Mouse (Mus musculus) midbrain, embryonic 13.5 days (tissue): ENCODE results near the gene Sbf2. TPM values are rescaled to one million over a fixed set of nuclear protein-coding genes. Genes with fewer than 3 reads are reported as not detected.
"Not testable (repeated sequence)": the region's sequence is repeated elsewhere in the genome, so short reads cannot be mapped to it uniquely, and the experiment has no call there.

ENCODE experiments used
- ATAC-seq: fragments of 200-750 bp; cut with Nextera tagmentation; 2 replicates; pipeline ENCODE4 v1.8.0; 2017; ENCODE audit warnings: mild to moderate bottlenecking, moderate TSS enrichment, moderate library complexity
- H3K27ac ChIP-seq: fragments of 300-500 bp; sonication (generic); 2 replicates; pipeline ENCODE4 v1.5.1; 2015; ENCODE audit warnings: inconsistent platforms, mild to moderate bottlenecking, moderate library complexity
- H3K27me3 ChIP-seq: fragments of 300-500 bp; sonication (generic); 2 replicates; pipeline ENCODE4 v1.6.1; 2015; ENCODE audit warnings: mild to moderate bottlenecking, inconsistent platforms
- H3K36me3 ChIP-seq: fragments of 300-500 bp; sonication (generic); 2 replicates; pipeline ENCODE4 v1.6.1; 2015; ENCODE audit warnings: mild to moderate bottlenecking, inconsistent platforms
- H3K4me1 ChIP-seq: fragments of 300-500 bp; sonication (generic); replicated peaks from 2 replicates; pipeline ENCODE4 v1.6.1; 2015; ENCODE audit warnings: inconsistent platforms
- H3K4me2 ChIP-seq: fragments of 300-500 bp; sonication (generic); replicated peaks from 2 replicates; pipeline ENCODE4 v1.6.1; 2015; ENCODE audit warnings: moderate library complexity, mild to moderate bottlenecking, inconsistent platforms
- H3K4me3 ChIP-seq: fragments of 300-500 bp; sonication (generic); replicated peaks from 2 replicates; pipeline ENCODE4 v1.5.1; 2015; ENCODE audit warnings: mild to moderate bottlenecking, inconsistent platforms
- H3K9ac ChIP-seq: fragments of 300-500 bp; sonication (generic); replicated peaks from 2 replicates; pipeline ENCODE4 v1.6.1; 2015; ENCODE audit warnings: mild to moderate bottlenecking, inconsistent platforms
- H3K9me3 ChIP-seq: fragments of 300-500 bp; sonication (generic); 2 replicates; pipeline ENCODE4 v1.6.1; 2016; ENCODE audit warnings: mild to moderate bottlenecking, inconsistent platforms
- WGBS: fragments of 180-500 bp; shearing (Covaris S2); methylation state at CpG from one replicate; pipeline ENCODE4 v1.1.7; 2015; 5-methylcytosine and 5-hydroxymethylcytosine counted together
- polyA plus RNA-seq: library from polyadenylated mRNA; unstranded; fragments of >200 nt; fragmentation: Nextera tagmentation; extraction: Ambion mirVana; gene quantifications from 2 replicates; pipeline ENCODE4 v1.2.1, GENCODE M21; 2015

The Sbf2 gene
- polyA plus RNA-seq, 1 experiment from 2014 or later, result 57.6 TPM

DNA sequence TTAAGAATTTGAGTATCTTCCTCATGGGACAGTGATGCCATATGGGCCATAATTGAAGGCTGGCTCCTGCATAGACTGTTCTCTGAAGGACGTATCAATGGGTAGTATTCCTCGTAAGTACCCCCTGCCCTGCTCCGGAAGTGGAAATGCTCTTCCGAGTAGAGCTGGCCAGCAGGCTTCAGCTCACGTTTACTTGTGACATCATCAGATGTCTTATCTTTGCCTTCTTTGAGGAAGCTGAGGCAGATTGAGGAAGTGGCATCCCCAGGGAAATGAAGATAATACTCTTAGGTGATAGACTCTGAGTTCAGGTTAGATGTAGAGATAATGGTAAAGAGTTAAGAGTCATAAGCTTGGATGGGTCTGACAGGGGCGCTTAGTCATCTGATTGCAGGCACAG lies 31.1 kb upstream of the Sbf2 start:
- WGBS, result 88% methylated on average over 6 of the region's 6 CpGs
- Histone ChIP-seq H3K9ac (no peak overlapping the region), H3K4me1 (no peaks in the 10 kb centered on the region), H3K4me3 (no peak overlapping the region), H3K27me3 (no peaks in the 10 kb centered on the region), H3K36me3 (no peaks in the 10 kb centered on the region), H3K4me2 (no peak overlapping the region), H3K9me3 (0 out of 2 replicates have a peak, but pooled peaks cover 4% of the 10 kb centered on the region), H3K27ac (no peak overlapping the region)
- ATAC-seq, result peak; percentile 40; the same call in 1 of the 2 replicates

DNA sequence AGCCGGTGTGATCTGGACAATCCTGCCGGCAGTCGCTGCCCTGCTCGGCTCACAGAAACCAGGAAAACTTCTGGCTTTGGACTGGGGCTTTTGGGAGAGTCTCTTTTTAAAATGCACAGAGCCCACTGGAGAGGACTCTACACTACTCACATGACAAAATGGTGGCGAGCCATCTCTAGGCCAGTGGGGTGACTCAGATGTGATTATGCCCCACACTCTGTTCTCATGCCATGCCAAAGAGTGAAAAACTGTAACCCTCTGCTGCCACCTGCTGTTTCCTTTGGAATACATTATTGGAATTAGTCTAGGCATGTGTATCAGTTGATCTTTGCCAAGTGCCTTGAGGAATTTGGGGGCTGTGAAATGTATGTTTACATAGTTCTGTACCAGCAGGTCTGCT lies 30.6 kb upstream of the Sbf2 start:
- 66% methylated on average over 5 of the region's 5 CpGs for WGBS
- H3K4me3 ChIP-seq, result no peak overlapping the region

DNA sequence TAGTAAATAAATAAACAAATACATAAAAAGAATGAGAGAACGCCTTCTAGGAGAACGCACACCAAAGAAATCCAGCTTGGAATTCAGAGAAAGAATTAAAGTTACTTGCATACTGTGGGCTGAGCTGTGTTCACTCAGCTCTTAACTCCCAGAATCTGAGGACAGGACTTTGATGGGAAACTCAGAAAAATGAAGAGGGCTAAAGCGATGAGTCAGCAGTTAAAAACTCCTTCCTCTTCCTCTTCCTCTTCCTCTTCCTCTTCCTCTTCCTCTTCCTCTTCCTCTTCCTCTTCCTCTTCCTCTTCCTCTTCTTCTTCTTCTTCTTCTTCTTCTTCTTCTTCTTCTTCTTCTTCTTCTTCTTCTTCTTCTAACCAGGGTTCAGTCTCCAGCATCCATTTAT lies 25.2 kb upstream of the Sbf2 start:
- H3K4me1 ChIP-seq, ATAC-seq, H3K27ac ChIP-seq, H3K9me3 ChIP-seq, H3K36me3 ChIP-seq, H3K4me3 ChIP-seq, H3K27me3 ChIP-seq, H3K4me2 ChIP-seq, H3K9ac ChIP-seq: not testable (repeated sequence)
- WGBS, result 98% methylated on average over 3 of the region's 3 CpGs

More for the DNA sequence above, 30.6 kb upstream of the Sbf2 start:
- Histone ChIP-seq H3K4me1 (no peaks in the 10 kb centered on the region), H3K27ac (no peak overlapping the region), H3K9me3 (0 out of 2 replicates have a peak, but pooled peaks cover 4% of the 10 kb centered on the region), H3K9ac (no peak overlapping the region), H3K27me3 (no peaks in the 10 kb centered on the region), H3K36me3 (no peaks in the 10 kb centered on the region), H3K4me2 (no peak overlapping the region)
- ATAC-seq, result peak; percentile 70

DNA sequence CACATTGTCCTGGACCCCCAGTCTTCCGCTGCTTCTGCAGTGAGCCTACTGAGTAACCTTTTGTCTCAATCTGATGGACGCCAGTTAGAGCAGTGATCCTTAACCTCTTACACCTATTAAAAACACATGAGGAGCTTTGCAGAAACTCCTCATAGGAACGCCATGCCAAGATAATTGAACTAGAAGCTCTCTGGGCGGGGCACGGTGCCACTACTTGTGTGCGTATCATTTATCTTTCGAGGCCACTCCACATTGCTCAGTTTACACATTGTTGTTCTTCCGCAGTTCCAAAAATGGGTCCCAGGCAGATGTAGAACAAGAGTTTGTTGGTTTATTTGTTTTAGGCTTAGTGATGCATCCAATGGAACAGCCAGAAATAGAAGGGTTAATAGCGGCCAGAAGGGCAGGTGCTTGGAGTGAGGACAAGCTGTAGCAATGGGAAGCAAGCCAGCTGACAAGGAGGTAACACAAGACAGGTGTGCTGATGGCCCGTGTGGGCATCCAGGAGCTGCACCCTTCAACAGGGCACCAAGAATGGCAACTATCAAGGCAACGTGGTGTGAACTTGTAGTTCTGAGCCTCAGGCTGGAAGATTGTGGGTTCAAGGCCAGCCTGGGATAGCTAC lies 24.7 kb upstream of the Sbf2 start:
- no peak overlapping the region for H3K9ac ChIP-seq
- no peak overlapping the region for H3K4me2 ChIP-seq
- no peaks in the 10 kb centered on the region for H3K27me3 ChIP-seq
- peaks cover 10% of the 10 kb centered on the region for H3K4me1 ChIP-seq
- no peak overlapping the region for H3K27ac ChIP-seq
- no peak overlapping the region for H3K4me3 ChIP-seq
- H3K9me3 ChIP-seq, result no peaks in the 10 kb centered on the region
- ATAC-seq, result no peak
- H3K36me3 ChIP-seq, result no peaks in the 10 kb centered on the region
- WGBS, result 82% methylated on average over 11 of the region's 11 CpGs

DNA sequence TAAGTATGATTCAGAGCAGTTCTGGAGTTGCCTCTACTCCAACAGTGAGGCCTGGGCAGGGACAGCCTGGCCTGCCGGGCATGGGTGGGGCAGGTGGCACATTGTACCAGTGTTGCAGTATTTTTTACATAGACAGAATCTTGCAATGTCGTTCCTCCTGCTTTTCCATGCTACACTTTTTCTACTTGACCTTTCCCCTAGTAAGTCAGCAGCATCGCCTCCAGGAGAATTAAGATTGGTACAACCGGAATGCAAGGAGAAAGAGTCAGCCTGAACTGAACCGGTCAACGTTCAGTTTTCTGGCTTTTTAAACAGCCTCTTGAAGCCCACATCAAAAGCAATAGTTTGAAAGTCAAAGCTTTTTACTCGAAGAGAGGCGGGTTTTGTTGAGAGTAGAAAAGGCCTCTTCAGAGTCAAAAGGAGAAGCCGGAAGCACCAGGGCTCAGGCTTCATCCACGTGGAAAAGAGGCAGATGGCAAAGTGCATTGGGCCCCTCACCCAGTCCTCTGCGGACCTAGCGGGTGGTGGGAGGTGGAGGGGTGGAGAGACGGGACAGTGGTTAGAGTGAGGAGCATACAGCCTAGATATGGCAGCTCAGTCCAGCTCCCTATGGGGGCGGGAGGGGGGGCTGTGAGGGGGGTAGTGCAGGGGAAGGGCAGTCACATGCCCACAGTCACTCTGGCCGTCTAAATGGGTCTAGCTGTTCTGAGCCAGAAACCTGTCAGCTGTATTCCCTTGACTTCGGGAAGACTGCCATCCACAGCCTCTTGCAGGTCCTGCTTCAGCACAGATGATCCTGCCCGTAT lies 23.8 kb upstream of the Sbf2 start:
- ATAC-seq, result peak; percentile 79
- Histone ChIP-seq H3K4me3 (no peak overlapping the region), H3K4me1 (peaks cover 10% of the 10 kb centered on the region), H3K9me3 (no peaks in the 10 kb centered on the region), H3K9ac (no peak overlapping the region), H3K27ac (no peak overlapping the region), H3K36me3 (no peaks in the 10 kb centered on the region), H3K27me3 (no peaks in the 10 kb centered on the region), H3K4me2 (no peak overlapping the region)
- WGBS, result 22% methylated on average over 17 of the region's 17 CpGs

DNA sequence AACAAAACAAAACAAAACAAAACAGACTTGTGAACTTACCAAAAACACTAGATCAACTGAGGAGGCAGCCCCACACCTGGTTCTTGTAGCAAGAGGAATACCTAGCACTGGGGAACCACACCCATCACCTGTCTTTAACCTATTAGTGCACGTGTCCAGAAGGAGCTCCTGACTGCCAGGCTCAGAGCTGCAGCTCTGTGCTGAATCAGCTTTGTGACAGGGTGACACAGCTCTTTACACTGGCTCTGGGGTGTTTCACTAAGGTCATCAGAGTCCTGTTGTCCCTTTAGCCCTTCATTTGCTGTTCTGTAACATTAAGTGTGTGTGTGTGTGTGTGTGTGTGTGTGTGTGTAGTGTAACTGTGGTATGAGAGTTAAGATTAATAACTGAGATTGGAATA lies 21.8 kb upstream of the Sbf2 start:
- 60% methylated on average over 1 of the region's 1 CpGs for WGBS
- H3K27ac ChIP-seq, result no peak overlapping the region
- H3K9me3 ChIP-seq, result no peaks in the 10 kb centered on the region
- H3K36me3 ChIP-seq, result no peaks in the 10 kb centered on the region
- H3K4me3 ChIP-seq, result no peak overlapping the region
- no peak overlapping the region for H3K4me2 ChIP-seq
- H3K4me1 ChIP-seq, result peaks cover 10% of the 10 kb centered on the region
- H3K9ac ChIP-seq, result no peak overlapping the region
- peaks cover 9% of the 10 kb centered on the region for H3K27me3 ChIP-seq
- no peak for ATAC-seq

DNA sequence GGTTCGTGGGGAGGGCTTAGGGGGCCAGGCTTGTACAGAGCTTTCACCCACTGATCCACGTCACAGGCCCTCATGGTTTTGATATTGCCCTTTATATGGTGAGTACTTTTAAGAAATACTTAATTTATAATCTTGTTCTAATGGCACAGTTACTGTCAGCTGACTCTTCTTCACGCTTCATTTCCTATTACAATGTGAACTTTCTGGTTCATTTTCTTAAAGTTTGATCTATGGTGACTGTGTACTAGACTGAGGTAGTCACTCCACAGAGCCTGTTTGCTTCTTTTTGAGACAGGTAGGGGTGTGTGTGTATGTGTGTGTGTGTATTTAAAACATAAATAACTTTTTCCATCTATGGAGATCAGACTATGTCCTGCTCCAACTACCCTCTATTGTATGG lies 21.2 kb upstream of the Sbf2 start:
- Histone ChIP-seq H3K9me3 (no peaks in the 10 kb centered on the region), H3K36me3 (no peaks in the 10 kb centered on the region), H3K4me3 (no peak overlapping the region), H3K9ac (no peak overlapping the region), H3K27me3 (peaks cover 15% of the 10 kb centered on the region), H3K4me2 (no peak overlapping the region), H3K27ac (no peak overlapping the region), H3K4me1 (peaks cover 10% of the 10 kb centered on the region)
- ATAC-seq, result no peak
- 83% methylated on average over 3 of the region's 3 CpGs for WGBS

DNA sequence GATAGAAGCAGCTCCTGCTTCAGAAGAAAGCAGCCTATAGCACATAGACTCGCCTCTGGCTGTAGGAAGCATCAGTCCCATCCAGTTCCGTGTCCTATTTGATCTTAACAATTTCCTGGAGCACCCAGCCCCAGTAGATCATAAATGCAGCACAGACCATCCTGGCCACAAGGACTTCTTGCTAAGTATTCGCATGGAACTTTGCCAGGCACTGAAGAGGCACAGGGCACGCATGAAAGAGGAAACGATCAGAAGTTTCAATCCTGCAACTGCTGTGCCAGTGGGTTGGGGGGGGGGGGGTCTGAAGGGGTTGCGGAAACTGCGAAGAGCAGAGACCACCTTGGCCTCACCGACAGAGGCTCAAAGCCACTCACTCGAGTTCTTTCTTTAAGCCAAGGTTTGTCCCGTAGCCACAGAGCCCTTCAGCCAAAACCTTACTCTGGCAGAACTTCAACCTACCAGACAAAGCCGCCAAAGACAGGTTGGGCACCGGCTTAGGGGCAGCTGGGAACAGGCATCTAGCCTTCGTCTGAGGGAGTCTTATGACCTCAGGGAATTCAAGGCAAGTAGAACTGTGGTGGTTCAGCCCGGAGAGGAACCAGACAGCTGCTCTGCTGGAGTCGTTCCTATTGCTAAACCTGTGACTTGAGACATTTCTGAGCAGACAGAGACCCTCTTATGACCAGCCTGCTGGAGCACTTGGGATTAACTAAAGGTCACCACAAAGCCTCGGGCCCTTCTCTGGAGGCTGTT lies 16.6 kb upstream of the Sbf2 start:
- H3K36me3 ChIP-seq, result no peaks in the 10 kb centered on the region
- peaks cover 34% of the 10 kb centered on the region for H3K4me1 ChIP-seq
- H3K4me3 ChIP-seq, result no peak overlapping the region
- no peak for ATAC-seq
- H3K27me3 ChIP-seq, result peaks cover 58% of the 10 kb centered on the region
- H3K27ac ChIP-seq, result no peak overlapping the region
- no peaks in the 10 kb centered on the region for H3K9me3 ChIP-seq
- no peak overlapping the region for H3K4me2 ChIP-seq
- H3K9ac ChIP-seq, result no peak overlapping the region
- 84% methylated on average over 16 of the region's 16 CpGs for WGBS

DNA sequence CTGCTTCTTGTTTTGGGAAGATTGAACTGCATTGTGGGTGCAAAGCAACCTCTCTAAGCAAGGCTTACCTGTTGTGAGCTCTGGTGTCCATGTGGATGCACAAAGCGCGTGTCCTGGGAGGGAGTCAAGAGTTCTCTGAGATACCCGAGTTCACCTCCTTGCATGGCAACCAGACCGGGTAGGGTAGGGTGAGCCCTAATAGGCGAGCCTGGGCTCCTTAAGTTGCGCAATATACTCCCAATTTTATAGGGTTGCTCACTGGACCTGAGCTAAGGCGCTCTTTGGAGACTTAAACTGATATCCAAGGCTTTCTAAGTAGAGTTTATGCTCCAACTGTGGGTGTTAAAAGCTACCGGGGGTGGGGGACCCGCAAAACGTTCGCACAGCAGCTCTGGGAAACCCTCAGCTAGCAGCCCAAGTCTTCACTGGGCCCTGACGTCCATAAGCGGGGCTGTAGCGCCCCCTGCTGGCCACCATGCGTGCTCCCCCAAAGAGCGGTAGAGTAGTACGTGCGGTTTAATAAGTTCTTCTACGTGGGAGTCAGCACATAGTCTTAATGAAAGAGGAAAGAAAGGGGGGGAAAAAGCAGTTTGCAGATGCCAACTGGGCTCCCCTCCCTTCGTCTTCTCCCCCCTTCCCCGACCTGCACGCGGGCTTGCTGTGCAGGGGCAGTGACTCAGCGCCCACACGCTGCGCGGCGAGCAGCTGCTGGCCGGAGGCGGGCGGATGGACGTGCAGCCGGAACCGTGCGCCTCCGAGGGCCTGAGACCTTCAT lies 15.4 kb upstream of the Sbf2 start:
- peaks cover 41% of the 10 kb centered on the region for H3K4me1 ChIP-seq
- H3K36me3 ChIP-seq, result no peaks in the 10 kb centered on the region
- 1% methylated on average over 36 of the region's 36 CpGs for WGBS
- peak overlapping the region; percentile 64 for H3K4me2 ChIP-seq
- H3K4me3 ChIP-seq, result peak overlapping the region; percentile 45
- H3K27ac ChIP-seq, result no peak overlapping the region
- H3K27me3 ChIP-seq, result peaks cover 70% of the 10 kb centered on the region
- peak overlapping the region; percentile 50 for H3K9ac ChIP-seq
- H3K9me3 ChIP-seq, result no peaks in the 10 kb centered on the region
- peak; percentile 90 for ATAC-seq

DNA sequence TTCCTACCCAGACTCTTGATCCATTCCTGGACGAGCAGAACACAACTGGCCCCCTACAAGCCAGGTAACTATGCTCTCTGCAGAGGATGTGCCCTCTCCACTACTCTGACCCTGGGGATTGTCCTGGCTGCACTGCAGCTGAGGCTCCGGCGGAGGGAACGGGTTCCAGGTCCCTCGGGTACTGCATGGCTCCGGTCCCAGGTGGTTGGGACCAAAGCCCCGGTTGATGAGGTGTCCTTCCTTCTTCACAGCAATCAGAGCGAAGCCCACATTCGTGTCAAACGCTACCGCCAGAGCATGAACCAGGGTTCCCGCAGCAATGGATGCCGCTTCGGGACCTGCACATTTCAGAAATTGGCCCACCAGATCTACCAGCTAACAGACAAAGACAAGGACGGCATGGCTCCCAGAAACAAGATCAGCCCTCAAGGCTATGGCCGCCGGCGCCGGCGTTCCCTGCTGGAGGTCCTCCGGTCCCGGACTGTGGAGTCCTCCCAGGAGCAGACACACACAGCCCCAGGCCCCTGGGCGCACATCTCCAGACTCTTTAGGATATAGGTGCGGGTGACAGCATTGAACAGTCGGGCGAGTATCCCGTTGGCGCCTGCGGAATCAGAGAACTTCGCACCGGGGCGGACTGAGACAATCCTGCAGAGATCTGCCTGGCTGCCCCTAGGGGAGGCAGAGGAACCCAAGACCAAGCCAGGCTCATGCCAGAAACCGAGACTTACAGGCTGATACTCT lies 14.1 kb upstream of the Sbf2 start:
- no peak overlapping the region for H3K27ac ChIP-seq
- H3K9ac ChIP-seq, result peak overlapping the region; percentile 63
- H3K27me3 ChIP-seq, result peaks cover 83% of the 10 kb centered on the region
- no peaks in the 10 kb centered on the region for H3K36me3 ChIP-seq
- no peaks in the 10 kb centered on the region for H3K9me3 ChIP-seq
- peak; percentile 14 for ATAC-seq
- H3K4me2 ChIP-seq, result peak overlapping the region; percentile 72
- peak overlapping the region; percentile 45 for H3K4me3 ChIP-seq
- under 1% methylated on average over 33 of the region's 33 CpGs for WGBS
- peaks cover 41% of the 10 kb centered on the region for H3K4me1 ChIP-seq

DNA sequence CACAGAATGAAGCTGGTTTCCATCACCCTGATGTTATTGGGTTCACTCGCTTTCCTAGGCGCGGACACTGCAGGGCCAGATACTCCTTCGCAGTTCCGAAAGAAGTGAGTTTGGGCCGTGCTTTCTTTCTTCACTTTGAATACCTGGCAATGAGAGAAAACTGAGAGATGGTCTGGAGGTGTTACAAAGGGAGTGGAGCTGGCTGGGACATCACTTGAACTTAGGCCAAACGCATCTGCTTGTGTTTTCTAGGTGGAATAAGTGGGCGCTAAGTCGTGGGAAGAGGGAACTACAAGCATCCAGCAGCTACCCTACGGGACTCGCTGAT lies 13.5 kb upstream of the Sbf2 start:
- Histone ChIP-seq H3K27me3 (peaks cover 85% of the 10 kb centered on the region), H3K4me3 (peak overlapping the region; percentile 45), H3K27ac (no peak overlapping the region), H3K9me3 (no peaks in the 10 kb centered on the region), H3K4me1 (peaks cover 41% of the 10 kb centered on the region), H3K4me2 (peak overlapping the region; percentile 72), H3K36me3 (no peaks in the 10 kb centered on the region), H3K9ac (peak overlapping the region; percentile 63; the same call in 1 of the 2 replicates)
- no peak for ATAC-seq
- WGBS, result 1% methylated on average over 11 of the region's 11 CpGs
